Mouse (Mus musculus): ENCODE measurements at regions not wholly inside any gene's neighbourhood (a gene's known extent, or its start where the extent isn't known, plus 50 kb on each side); places are given as distances from the start of the nearest gene placed in this dataset.

DNA sequence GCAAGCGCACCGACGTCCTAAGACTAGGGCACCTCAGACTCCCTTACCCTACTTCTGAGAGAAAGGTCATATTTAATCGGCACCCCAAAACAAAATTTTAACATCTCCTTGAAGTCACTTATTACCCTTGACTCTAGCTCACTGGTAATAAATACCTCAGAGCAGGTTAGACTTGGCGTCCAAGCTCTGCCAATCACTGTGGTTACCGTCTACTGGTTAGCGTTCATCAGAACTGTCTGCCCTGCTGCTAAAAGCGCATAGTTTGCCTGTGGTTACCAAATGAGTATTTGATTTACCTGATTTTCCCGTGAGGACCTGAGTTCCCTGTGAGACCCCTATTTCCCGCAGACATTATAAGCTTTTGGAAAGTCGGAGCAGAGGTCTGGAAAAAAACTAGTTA, 107.3 kb upstream of the Hmgn3 start:
- Histone ChIP-seq H3K9ac (ENCODE audit: low read depth, low read length) (no peak overlapping the region), H3K4me2 (ENCODE audit: low read length) (no peak overlapping the region), H3K4me3 (ENCODE audit: low read length) (no peak overlapping the region), H3K27ac (ENCODE audit: low read depth, low read length) (no peak overlapping the region), H3K27me3 (replicated peaks; ENCODE audit: control insufficient read depth, insufficient read depth, low read length) (no peaks in the 10 kb centered on the region), H3K36me3 (ENCODE audit: control insufficient read depth, insufficient read depth, low read length) (no peaks in the 10 kb centered on the region), H3K4me1 (ENCODE audit: control insufficient read depth, insufficient read depth, low read depth, low read length) (no peaks in the 10 kb centered on the region), H3K9me3 (ENCODE audit: control insufficient read depth, low read length) (no peaks in the 10 kb centered on the region)
- WGBS = 92% methylated on average over 11 of the region's 11 CpGs
- ATAC-seq = no peak

- no peak overlapping the region for H3K9ac ChIP-seq (ENCODE audit: low read depth, low read length)
- H3K36me3 ChIP-seq (ENCODE audit: control insufficient read depth, insufficient read depth, low read length) = no peaks in the 10 kb centered on the region
- no peaks in the 10 kb centered on the region for H3K9me3 ChIP-seq (ENCODE audit: control insufficient read depth, low read length)
- no peak overlapping the region for H3K4me2 ChIP-seq (ENCODE audit: low read length)
- H3K4me1 ChIP-seq (ENCODE audit: control insufficient read depth, insufficient read depth, low read depth, low read length) = no peaks in the 10 kb centered on the region
- H3K27ac ChIP-seq (ENCODE audit: low read depth, low read length) = no peak overlapping the region
- no peak overlapping the region for H3K4me3 ChIP-seq (ENCODE audit: low read length)
- 72% methylated on average over 5 of the region's 5 CpGs for WGBS
- ATAC-seq = no peak
- no peaks in the 10 kb centered on the region for H3K27me3 ChIP-seq (replicated peaks; ENCODE audit: control insufficient read depth, insufficient read depth, low read length)
Observed at GRCm38 (mm10) chr9:83251793-83252192, 105.3 kb upstream of the Hmgn3 start.

DNA sequence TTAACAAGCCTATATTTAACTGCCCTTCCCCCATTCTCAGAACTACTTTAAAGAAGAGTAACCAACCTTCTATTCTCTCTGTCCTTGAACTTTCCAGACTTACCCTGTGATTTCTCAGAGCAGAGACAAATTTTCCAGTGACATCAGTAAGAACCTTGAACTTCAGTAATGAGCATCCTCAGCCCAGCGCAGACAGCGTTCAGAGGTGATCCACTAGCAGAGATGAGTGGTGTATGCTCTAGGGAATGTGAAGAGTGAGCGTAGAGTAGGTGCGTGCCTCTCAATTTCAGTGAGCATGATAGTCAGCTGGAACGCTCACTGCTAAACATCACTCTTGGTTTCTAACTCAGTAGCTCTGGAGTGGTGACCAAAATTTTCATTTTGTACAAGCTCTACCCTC, 103.4 kb upstream of the Hmgn3 start:
- no peak overlapping the region for H3K4me2 ChIP-seq (ENCODE audit: low read length)
- H3K9me3 ChIP-seq (ENCODE audit: control insufficient read depth, low read length) = no peaks in the 10 kb centered on the region
- no peaks in the 10 kb centered on the region for H3K4me1 ChIP-seq (ENCODE audit: control insufficient read depth, insufficient read depth, low read depth, low read length)

GRCm38 (mm10) chr9:83248164-83248730, 101.8 kb upstream of the Hmgn3 start:
- Histone ChIP-seq H3K4me2 (ENCODE audit: low read length) (no peak overlapping the region), H3K27ac (ENCODE audit: low read depth, low read length) (no peak overlapping the region), H3K36me3 (ENCODE audit: control insufficient read depth, insufficient read depth, low read length) (no peaks in the 10 kb centered on the region), H3K27me3 (replicated peaks; ENCODE audit: control insufficient read depth, insufficient read depth, low read length) (no peaks in the 10 kb centered on the region), H3K9ac (ENCODE audit: low read depth, low read length) (no peak overlapping the region), H3K4me3 (ENCODE audit: low read length) (no peak overlapping the region), H3K9me3 (ENCODE audit: control insufficient read depth, low read length) (no peaks in the 10 kb centered on the region), H3K4me1 (ENCODE audit: control insufficient read depth, insufficient read depth, low read depth, low read length) (no peaks in the 10 kb centered on the region)
- ATAC-seq = no peak
- whole genome bisulfite sequencing = 90% methylated on average over 2 of the region's 2 CpGs

More for the DNA sequence above, 103.4 kb upstream of the Hmgn3 start:
- Histone ChIP-seq H3K4me3 (ENCODE audit: low read length) (no peak overlapping the region), H3K27ac (ENCODE audit: low read depth, low read length) (no peak overlapping the region), H3K9ac (ENCODE audit: low read depth, low read length) (no peak overlapping the region), H3K27me3 (replicated peaks; ENCODE audit: control insufficient read depth, insufficient read depth, low read length) (no peaks in the 10 kb centered on the region), H3K36me3 (ENCODE audit: control insufficient read depth, insufficient read depth, low read length) (no peaks in the 10 kb centered on the region)
- WGBS = 94% methylated on average over 5 of the region's 5 CpGs
- no peak for ATAC-seq

DNA sequence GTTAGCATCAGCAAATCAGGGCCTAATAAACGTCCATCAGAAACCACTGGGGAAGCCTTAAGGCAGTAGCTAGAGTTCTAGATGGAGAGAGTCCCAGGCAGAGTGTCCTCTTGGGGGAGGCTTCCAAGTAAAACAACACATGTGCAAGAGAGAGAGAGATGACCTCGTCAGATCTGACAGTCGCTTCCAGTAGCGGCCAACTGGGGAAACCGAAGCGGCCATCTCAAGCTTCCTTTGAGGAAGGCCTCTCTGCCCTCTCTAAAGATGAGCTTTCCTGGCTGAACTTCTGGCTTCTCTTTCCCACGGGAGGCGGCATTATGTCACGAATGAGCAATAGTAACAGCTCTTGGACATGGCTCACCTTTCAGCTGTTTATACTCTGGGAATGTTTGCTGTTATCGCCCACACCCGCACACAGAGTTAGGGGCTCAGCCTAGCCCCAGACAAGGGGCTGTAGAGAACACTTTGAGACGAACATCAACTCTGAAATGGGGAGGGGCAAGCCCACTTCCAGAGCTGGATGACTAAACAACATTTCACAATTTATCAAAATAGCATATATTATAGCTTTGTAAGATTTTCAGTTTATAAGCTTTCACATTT, 100.7 kb upstream of the Hmgn3 start:
- Histone ChIP-seq H3K9me3 (ENCODE audit: control insufficient read depth, low read length) (no peaks in the 10 kb centered on the region), H3K36me3 (ENCODE audit: control insufficient read depth, insufficient read depth, low read length) (no peaks in the 10 kb centered on the region), H3K27me3 (replicated peaks; ENCODE audit: control insufficient read depth, insufficient read depth, low read length) (no peaks in the 10 kb centered on the region), H3K9ac (ENCODE audit: low read depth, low read length) (no peak overlapping the region), H3K4me1 (ENCODE audit: control insufficient read depth, insufficient read depth, low read depth, low read length) (no peaks in the 10 kb centered on the region), H3K4me2 (ENCODE audit: low read length) (no peak overlapping the region), H3K4me3 (ENCODE audit: low read length) (no peak overlapping the region), H3K27ac (ENCODE audit: low read depth, low read length) (no peak overlapping the region)
- WGBS = 78% methylated on average over 12 of the region's 12 CpGs
- no peak for ATAC-seq

- Histone ChIP-seq H3K27ac (ENCODE audit: low read depth, low read length) (no peak overlapping the region), H3K36me3 (ENCODE audit: control insufficient read depth, insufficient read depth, low read length) (no peaks in the 10 kb centered on the region), H3K4me1 (ENCODE audit: control insufficient read depth, insufficient read depth, low read depth, low read length) (no peaks in the 10 kb centered on the region), H3K9me3 (ENCODE audit: control insufficient read depth, low read length) (no peaks in the 10 kb centered on the region), H3K4me3 (ENCODE audit: low read length) (no peak overlapping the region), H3K4me2 (ENCODE audit: low read length) (no peak overlapping the region), H3K9ac (ENCODE audit: low read depth, low read length) (no peak overlapping the region), H3K27me3 (replicated peaks; ENCODE audit: control insufficient read depth, insufficient read depth, low read length) (no peaks in the 10 kb centered on the region)
- no peak for ATAC-seq
- WGBS = 91% methylated on average over 4 of the region's 4 CpGs
Observed at GRCm38 (mm10) chr9:83241119-83241518, 94.6 kb upstream of the Hmgn3 start.

DNA sequence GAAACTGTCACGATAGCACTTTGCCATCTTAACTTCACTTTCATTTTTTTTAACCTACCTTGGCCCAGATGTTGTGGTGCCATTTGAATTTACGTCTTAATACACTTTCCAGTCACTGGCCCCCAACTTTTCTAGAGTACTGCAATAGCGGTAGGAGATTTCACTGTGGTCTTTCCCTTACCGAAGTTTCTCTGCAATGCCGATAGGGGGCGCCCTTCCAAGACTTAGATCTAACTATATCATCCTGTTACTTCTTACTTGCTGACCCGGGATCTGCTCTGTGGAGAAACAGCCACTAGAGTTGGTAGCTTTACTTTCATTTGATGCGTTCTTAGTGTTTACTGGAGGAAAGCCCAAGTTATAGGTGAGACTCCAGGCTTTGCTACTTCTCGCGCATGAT, 92.6 kb upstream of the Hmgn3 start:
- no peaks in the 10 kb centered on the region for H3K27me3 ChIP-seq (replicated peaks; ENCODE audit: control insufficient read depth, insufficient read depth, low read length)
- no peak overlapping the region for H3K4me2 ChIP-seq (ENCODE audit: low read length)
- no peaks in the 10 kb centered on the region for H3K36me3 ChIP-seq (ENCODE audit: control insufficient read depth, insufficient read depth, low read length)
- H3K9ac ChIP-seq (ENCODE audit: low read depth, low read length) = no peak overlapping the region
- ATAC-seq = no peak
- H3K4me1 ChIP-seq (ENCODE audit: control insufficient read depth, insufficient read depth, low read depth, low read length) = no peaks in the 10 kb centered on the region
- H3K4me3 ChIP-seq (ENCODE audit: low read length) = no peak overlapping the region
- H3K27ac ChIP-seq (ENCODE audit: low read depth, low read length) = no peak overlapping the region
- WGBS = 80% methylated on average over 10 of the region's 10 CpGs
- H3K9me3 ChIP-seq (ENCODE audit: control insufficient read depth, low read length) = no peaks in the 10 kb centered on the region

DNA sequence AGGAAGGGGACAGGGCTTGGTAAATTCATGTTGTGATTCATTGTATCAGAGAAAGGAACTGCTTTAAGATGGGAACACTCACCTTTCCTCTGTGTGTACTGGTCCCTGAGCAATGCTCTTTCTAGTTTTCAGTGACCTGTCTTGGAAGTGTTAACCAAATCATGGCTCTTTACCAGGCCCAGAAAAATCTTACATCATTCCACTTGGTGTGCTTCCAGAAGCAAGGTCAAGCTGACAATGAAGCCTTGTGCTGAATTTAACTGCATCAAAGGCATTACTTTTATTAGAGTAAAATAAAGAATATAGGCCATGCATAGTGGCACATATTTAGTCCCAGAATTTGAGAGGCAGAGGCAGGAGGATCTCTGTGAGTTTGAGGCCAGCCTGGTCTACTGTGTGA, 75.4 kb upstream of the Hmgn3 start:
- ATAC-seq = no peak
- Histone ChIP-seq H3K36me3 (ENCODE audit: control insufficient read depth, insufficient read depth, low read length) (no peaks in the 10 kb centered on the region), H3K9me3 (ENCODE audit: control insufficient read depth, low read length) (no peaks in the 10 kb centered on the region), H3K4me1 (ENCODE audit: control insufficient read depth, insufficient read depth, low read depth, low read length) (no peaks in the 10 kb centered on the region), H3K4me2 (ENCODE audit: low read length) (no peak overlapping the region), H3K27ac (ENCODE audit: low read depth, low read length) (no peak overlapping the region), H3K4me3 (ENCODE audit: low read length) (no peak overlapping the region), H3K27me3 (replicated peaks; ENCODE audit: control insufficient read depth, insufficient read depth, low read length) (no peaks in the 10 kb centered on the region), H3K9ac (ENCODE audit: low read depth, low read length) (no peak overlapping the region)

DNA sequence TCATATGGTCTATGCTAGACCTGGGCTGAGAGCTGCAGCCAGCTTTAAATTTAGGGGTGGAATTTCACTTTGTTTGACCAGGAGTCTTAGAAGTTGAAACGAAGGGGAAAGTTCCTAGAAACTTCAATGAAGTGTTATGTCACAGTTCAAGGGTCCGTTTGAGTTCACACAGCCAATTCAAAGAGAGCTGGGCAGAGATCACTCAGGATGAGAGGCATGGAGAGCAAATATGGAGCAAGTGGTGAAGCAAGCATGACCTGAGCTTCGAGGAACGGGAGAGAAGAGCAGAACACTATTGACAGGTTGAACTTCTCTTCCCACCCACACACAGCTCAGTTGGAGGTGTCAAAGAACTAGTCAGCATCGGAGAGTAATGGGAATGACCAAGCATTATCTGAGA, 56.1 kb upstream of the Hmgn3 start:
- no peak for ATAC-seq
- no peak overlapping the region for H3K4me2 ChIP-seq (ENCODE audit: low read length)
- no peak overlapping the region for H3K4me3 ChIP-seq (ENCODE audit: low read length)
- H3K36me3 ChIP-seq (ENCODE audit: control insufficient read depth, insufficient read depth, low read length) = no peaks in the 10 kb centered on the region
- H3K27me3 ChIP-seq (replicated peaks; ENCODE audit: control insufficient read depth, insufficient read depth, low read length) = no peaks in the 10 kb centered on the region
- H3K9me3 ChIP-seq (ENCODE audit: control insufficient read depth, low read length) = no peaks in the 10 kb centered on the region
- H3K9ac ChIP-seq (ENCODE audit: low read depth, low read length) = no peak overlapping the region
- no peak overlapping the region for H3K27ac ChIP-seq (ENCODE audit: low read depth, low read length)
- no peaks in the 10 kb centered on the region for H3K4me1 ChIP-seq (ENCODE audit: control insufficient read depth, insufficient read depth, low read depth, low read length)
- WGBS = 87% methylated on average over 5 of the region's 5 CpGs

GRCm38 (mm10) chr9:83199771-83200170, 53.3 kb upstream of the Hmgn3 start:
- Histone ChIP-seq H3K4me1 (ENCODE audit: control insufficient read depth, insufficient read depth, low read depth, low read length) (no peaks in the 10 kb centered on the region), H3K27ac (ENCODE audit: low read depth, low read length) (no peak overlapping the region), H3K9ac (ENCODE audit: low read depth, low read length) (no peak overlapping the region), H3K4me3 (ENCODE audit: low read length) (no peak overlapping the region), H3K36me3 (ENCODE audit: control insufficient read depth, insufficient read depth, low read length) (no peaks in the 10 kb centered on the region), H3K9me3 (ENCODE audit: control insufficient read depth, low read length) (no peaks in the 10 kb centered on the region), H3K27me3 (replicated peaks; ENCODE audit: control insufficient read depth, insufficient read depth, low read length) (no peaks in the 10 kb centered on the region), H3K4me2 (ENCODE audit: low read length) (no peak overlapping the region)
- no peak for ATAC-seq
- 89% methylated on average over 3 of the region's 3 CpGs for WGBS

All from hindbrain, embryonic 16.5 days (tissue).